Mouse (Mus musculus): ENCODE results near the gene Dscaml1. TPM values are rescaled to one million over a fixed set of nuclear protein-coding genes. Genes with fewer than 3 reads are reported as not detected.

Dscaml1 gene
- polyA plus RNA-seq, 1 experiment from 2014 or later = 0.23 TPM

GRCm38 (mm10) chr9:45432639-45433038 lies 6.2 kb downstream of the Dscaml1 start:
- H3K9ac ChIP-seq = no peak overlapping the region
- H3K4me3 ChIP-seq (replicated peaks) = no peak overlapping the region
- H3K36me3 ChIP-seq = no peaks in the 10 kb centered on the region
- H3K4me2 ChIP-seq = no peak overlapping the region
- H3K27me3 ChIP-seq (replicated peaks) = peaks cover 41% of the 10 kb centered on the region
- ATAC-seq (ENCODE audit: insufficient read depth, low FRiP score, low read depth) = no peak
- H3K4me1 ChIP-seq = peaks cover 13% of the 10 kb centered on the region; the same call in 1 of the 2 replicates
- H3K27ac ChIP-seq = no peak overlapping the region
- 76% methylated on average over 12 of the region's 12 CpGs for WGBS
- no peaks in the 10 kb centered on the region for H3K9me3 ChIP-seq

DNA sequence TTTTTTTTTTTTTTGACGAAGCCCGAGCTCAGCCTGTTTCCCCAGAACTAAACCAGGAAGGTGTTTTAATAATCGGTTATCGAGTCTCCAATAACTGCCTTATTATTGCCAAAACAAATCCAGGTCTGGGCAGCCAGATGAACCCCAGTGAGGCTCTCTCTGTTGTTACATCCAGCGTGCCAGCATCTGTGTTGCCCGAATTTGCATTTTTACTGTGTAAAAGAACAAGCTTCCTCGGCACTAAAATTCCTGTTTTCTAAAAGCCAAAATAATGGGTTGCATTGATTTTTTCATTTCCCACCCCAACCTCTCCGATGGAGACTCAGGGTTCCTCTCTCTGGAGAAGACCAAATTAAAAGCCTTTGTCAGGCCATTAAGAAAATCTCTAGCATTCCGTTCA lies 6.7 kb downstream of the Dscaml1 start:
- 79% methylated on average over 9 of the region's 9 CpGs for WGBS
- Histone ChIP-seq H3K27ac (no peak overlapping the region), H3K9me3 (no peaks in the 10 kb centered on the region), H3K4me2 (no peak overlapping the region), H3K36me3 (no peaks in the 10 kb centered on the region), H3K4me1 (peaks cover 13% of the 10 kb centered on the region; the same call in 1 of the 2 replicates), H3K27me3 (replicated peaks) (peaks cover 41% of the 10 kb centered on the region), H3K4me3 (replicated peaks) (no peak overlapping the region), H3K9ac (no peak overlapping the region)
- no peak for ATAC-seq (ENCODE audit: insufficient read depth, low FRiP score, low read depth)

- peaks cover 37% of the 10 kb centered on the region for H3K27me3 ChIP-seq (replicated peaks)
- 77% methylated on average over 2 of the region's 2 CpGs for WGBS
- H3K27ac ChIP-seq = no peak overlapping the region
- ATAC-seq (ENCODE audit: insufficient read depth, low FRiP score, low read depth) = no peak
- no peaks in the 10 kb centered on the region for H3K36me3 ChIP-seq
- H3K4me3 ChIP-seq (replicated peaks) = no peak overlapping the region
- no peak overlapping the region for H3K4me2 ChIP-seq
- H3K4me1 ChIP-seq = peaks cover 13% of the 10 kb centered on the region; the same call in 1 of the 2 replicates
- no peak overlapping the region for H3K9ac ChIP-seq
- no peaks in the 10 kb centered on the region for H3K9me3 ChIP-seq
Observed at GRCm38 (mm10) chr9:45434171-45434570, 7.7 kb downstream of the Dscaml1 start.

GRCm38 (mm10) chr9:45439025-45439424 lies 12.6 kb downstream of the Dscaml1 start:
- Histone ChIP-seq H3K4me1 (no peaks in the 10 kb centered on the region), H3K27me3 (replicated peaks) (no peaks in the 10 kb centered on the region), H3K4me3 (replicated peaks) (no peak overlapping the region), H3K36me3 (no peaks in the 10 kb centered on the region), H3K27ac (no peak overlapping the region), H3K9me3 (no peaks in the 10 kb centered on the region), H3K9ac (no peak overlapping the region), H3K4me2 (no peak overlapping the region)
- WGBS = 44% methylated on average over 4 of the region's 4 CpGs
- no peak for ATAC-seq (ENCODE audit: insufficient read depth, low FRiP score, low read depth)

DNA sequence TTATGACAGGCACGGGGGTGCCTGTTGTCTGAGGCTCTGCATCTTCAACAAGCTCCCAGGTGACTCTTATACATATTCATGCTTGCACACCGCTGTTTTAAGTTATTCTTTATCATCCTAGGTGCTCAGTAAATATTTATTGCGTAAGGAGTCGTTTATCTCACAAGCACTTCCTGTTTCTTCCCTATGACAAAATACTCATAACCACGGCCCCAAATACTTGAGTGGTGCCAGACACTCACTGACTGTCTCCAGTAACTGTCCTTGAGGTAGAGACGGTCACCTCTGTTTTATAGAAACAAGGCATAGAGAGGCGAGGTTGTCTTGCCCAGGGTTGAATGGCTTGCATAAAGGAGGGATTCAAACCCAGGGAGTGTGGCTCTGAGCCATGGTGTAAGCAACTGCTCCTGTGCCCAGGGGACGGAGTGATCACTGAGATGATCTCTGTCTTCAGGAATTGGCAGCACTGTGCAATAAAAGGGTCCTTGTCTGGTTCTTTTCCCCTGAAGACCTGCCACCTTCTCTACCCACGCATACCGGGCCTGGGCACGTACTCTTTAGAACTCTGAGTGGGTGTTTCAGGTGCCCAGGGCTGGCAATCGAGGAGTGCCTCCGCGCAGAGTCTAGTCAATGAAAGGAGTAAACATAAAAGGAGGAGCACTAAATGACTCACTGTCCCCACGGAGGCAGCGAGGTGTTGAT lies 13.8 kb downstream of the Dscaml1 start:
- 67% methylated on average over 16 of the region's 16 CpGs for WGBS
- H3K4me1 ChIP-seq = no peaks in the 10 kb centered on the region

DNA sequence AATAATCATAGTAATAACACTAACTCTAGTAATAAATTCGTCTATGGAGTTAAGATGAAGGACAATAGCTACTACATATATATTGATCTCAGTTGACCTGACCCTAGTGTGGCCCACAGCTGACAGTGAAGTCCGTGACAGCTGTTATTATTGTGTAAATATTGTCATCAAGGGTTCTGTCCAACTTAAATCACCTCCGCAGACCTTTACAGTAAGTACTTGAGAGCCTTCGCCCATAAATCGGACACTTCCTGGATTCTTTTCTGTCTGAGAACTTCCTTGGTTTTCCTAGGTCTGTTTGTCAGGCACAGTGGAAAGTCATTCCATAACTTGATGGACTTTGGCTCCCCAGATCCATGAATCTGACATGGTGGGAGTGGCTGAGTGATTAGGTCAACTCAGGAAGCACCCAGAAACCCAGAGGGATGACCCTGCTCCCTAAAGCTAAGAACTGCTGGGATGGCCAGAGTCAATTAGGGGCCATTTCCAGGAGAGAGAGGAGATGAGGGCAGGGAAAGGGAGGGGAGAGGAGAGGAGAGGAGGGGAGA lies 17.9 kb downstream of the Dscaml1 start:
- no peak overlapping the region for H3K9ac ChIP-seq
- H3K4me2 ChIP-seq = no peak overlapping the region
- no peak overlapping the region for H3K4me3 ChIP-seq (replicated peaks)
- 62% methylated on average over 5 of the region's 5 CpGs for WGBS
- ATAC-seq (ENCODE audit: insufficient read depth, low FRiP score, low read depth) = no peak
- no peaks in the 10 kb centered on the region for H3K9me3 ChIP-seq
- no peaks in the 10 kb centered on the region for H3K36me3 ChIP-seq
- no peaks in the 10 kb centered on the region for H3K4me1 ChIP-seq
- peaks cover 3% of the 10 kb centered on the region; the same call in 1 of the 2 replicates for H3K27me3 ChIP-seq (replicated peaks)
- no peak overlapping the region for H3K27ac ChIP-seq

More for the DNA sequence above, 13.8 kb downstream of the Dscaml1 start:
- no peak for ATAC-seq (ENCODE audit: insufficient read depth, low FRiP score, low read depth)
- Histone ChIP-seq H3K27me3 (replicated peaks) (no peaks in the 10 kb centered on the region), H3K4me3 (replicated peaks) (no peak overlapping the region), H3K9ac (no peak overlapping the region), H3K9me3 (no peaks in the 10 kb centered on the region), H3K4me2 (no peak overlapping the region), H3K36me3 (no peaks in the 10 kb centered on the region), H3K27ac (no peak overlapping the region)

DNA sequence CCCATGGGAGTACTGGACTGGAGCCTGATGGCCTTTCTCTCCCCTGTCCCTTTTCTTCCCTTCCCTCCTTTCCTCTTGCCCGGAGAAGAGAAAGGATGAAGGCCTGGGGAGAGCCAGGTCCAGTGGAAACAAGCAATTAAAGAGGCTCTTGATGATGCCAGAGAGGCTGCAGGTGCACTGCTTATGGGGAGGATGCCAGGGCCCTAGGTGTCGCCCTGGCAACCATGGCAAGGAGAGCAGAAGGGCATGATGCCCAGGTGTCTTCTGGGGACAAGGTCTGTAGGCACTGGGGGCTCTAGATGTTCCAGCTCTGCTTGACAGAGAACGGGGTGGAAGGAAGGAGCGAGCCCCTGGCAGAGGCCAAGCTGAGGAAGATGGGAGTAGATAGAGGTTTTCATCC lies 23.2 kb downstream of the Dscaml1 start:
- Histone ChIP-seq H3K4me2 (no peak overlapping the region), H3K9ac (no peak overlapping the region), H3K4me3 (replicated peaks) (no peak overlapping the region), H3K9me3 (no peaks in the 10 kb centered on the region), H3K36me3 (no peaks in the 10 kb centered on the region), H3K4me1 (no peaks in the 10 kb centered on the region), H3K27ac (no peak overlapping the region), H3K27me3 (replicated peaks) (peaks cover 3% of the 10 kb centered on the region; the same call in 1 of the 2 replicates)
- ATAC-seq (ENCODE audit: insufficient read depth, low FRiP score, low read depth) = no peak
- WGBS = 80% methylated on average over 4 of the region's 4 CpGs

GRCm38 (mm10) chr9:45451346-45451745 lies 24.9 kb downstream of the Dscaml1 start:
- ATAC-seq (ENCODE audit: insufficient read depth, low FRiP score, low read depth) = no peak
- H3K9me3 ChIP-seq = no peaks in the 10 kb centered on the region
- H3K4me3 ChIP-seq (replicated peaks) = no peak overlapping the region
- no peak overlapping the region for H3K4me2 ChIP-seq
- peaks cover 3% of the 10 kb centered on the region; the same call in 1 of the 2 replicates for H3K27me3 ChIP-seq (replicated peaks)
- no peak overlapping the region for H3K27ac ChIP-seq
- no peaks in the 10 kb centered on the region for H3K4me1 ChIP-seq
- H3K9ac ChIP-seq = no peak overlapping the region
- H3K36me3 ChIP-seq = no peaks in the 10 kb centered on the region
- 80% methylated on average over 4 of the region's 4 CpGs for WGBS

DNA sequence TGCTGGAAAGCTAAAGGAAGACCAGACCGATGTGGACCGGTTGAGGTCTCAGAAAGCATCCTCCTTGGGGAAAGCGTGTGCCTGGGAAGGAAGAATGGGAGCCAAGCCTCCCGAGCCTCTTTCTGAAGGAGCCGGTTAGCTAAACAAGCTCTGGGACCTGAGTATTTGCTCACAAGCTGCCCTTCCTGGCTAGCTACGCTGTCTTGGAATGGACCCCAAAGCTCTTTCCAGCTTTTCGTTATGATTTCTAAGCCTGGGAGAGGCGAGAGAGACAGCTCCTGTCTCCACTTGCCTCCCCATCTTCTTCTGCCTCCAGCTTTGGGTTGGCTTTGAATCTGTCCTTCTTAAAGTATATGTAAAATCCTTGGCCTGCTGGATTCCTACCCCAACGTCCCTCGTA lies 27.6 kb downstream of the Dscaml1 start:
- Histone ChIP-seq H3K36me3 (no peaks in the 10 kb centered on the region), H3K27me3 (replicated peaks) (no peaks in the 10 kb centered on the region), H3K4me2 (no peak overlapping the region), H3K9ac (no peak overlapping the region), H3K4me3 (replicated peaks) (no peak overlapping the region), H3K9me3 (no peaks in the 10 kb centered on the region), H3K4me1 (no peaks in the 10 kb centered on the region), H3K27ac (no peak overlapping the region)
- ATAC-seq (ENCODE audit: insufficient read depth, low FRiP score, low read depth) = no peak
- WGBS = 73% methylated on average over 10 of the region's 10 CpGs

- Histone ChIP-seq H3K4me2 (no peak overlapping the region), H3K4me1 (no peaks in the 10 kb centered on the region), H3K9ac (no peak overlapping the region), H3K27me3 (replicated peaks) (no peaks in the 10 kb centered on the region), H3K9me3 (no peaks in the 10 kb centered on the region), H3K4me3 (replicated peaks) (no peak overlapping the region), H3K36me3 (no peaks in the 10 kb centered on the region), H3K27ac (no peak overlapping the region)
- WGBS = 69% methylated on average over 8 of the region's 8 CpGs
- ATAC-seq (ENCODE audit: insufficient read depth, low FRiP score, low read depth) = no peak
Observed at GRCm38 (mm10) chr9:45454889-45455610, 28.6 kb downstream of the Dscaml1 start.

DNA sequence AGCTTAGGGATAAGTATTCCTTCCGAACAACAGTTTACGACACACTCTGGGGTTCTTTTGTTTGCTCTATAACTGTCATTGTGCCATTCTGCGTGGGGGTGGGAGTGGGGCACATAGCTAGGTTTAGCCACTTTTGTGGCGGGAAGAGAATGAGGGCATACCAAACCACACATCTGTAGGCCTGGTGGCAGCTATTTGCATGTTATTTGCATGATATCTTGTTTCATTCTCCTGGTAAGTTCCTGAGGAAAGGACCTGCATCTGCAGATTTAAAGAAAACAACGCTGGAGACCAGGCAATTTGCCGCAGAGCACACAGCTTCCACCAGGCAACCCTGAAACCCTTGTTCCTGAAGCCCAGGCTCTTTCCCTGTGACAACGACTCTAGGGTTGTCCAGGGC lies 30.8 kb downstream of the Dscaml1 start:
- Histone ChIP-seq H3K4me2 (no peak overlapping the region), H3K4me1 (no peaks in the 10 kb centered on the region), H3K9me3 (no peaks in the 10 kb centered on the region), H3K27me3 (replicated peaks) (no peaks in the 10 kb centered on the region), H3K27ac (no peak overlapping the region), H3K36me3 (no peaks in the 10 kb centered on the region), H3K9ac (no peak overlapping the region), H3K4me3 (replicated peaks) (no peak overlapping the region)
- no peak for ATAC-seq (ENCODE audit: insufficient read depth, low FRiP score, low read depth)
- 35% methylated on average over 7 of the region's 7 CpGs for WGBS

- H3K4me3 ChIP-seq (replicated peaks) = no peak overlapping the region
Observed at GRCm38 (mm10) chr9:45458363-45458762, 31.9 kb downstream of the Dscaml1 start.

More at GRCm38 (mm10) chr9:45458363-45458762, 31.9 kb downstream of the Dscaml1 start:
- Histone ChIP-seq H3K9me3 (no peaks in the 10 kb centered on the region), H3K27ac (no peak overlapping the region), H3K27me3 (replicated peaks) (no peaks in the 10 kb centered on the region), H3K9ac (no peak overlapping the region), H3K4me2 (no peak overlapping the region), H3K4me1 (no peaks in the 10 kb centered on the region), H3K36me3 (no peaks in the 10 kb centered on the region)
- WGBS = 69% methylated on average over 14 of the region's 14 CpGs
- no peak for ATAC-seq (ENCODE audit: insufficient read depth, low FRiP score, low read depth)
